Mouse (Mus musculus): ENCODE data around the gene Trim28. TPM values are rescaled to one million over a fixed set of nuclear protein-coding genes. Genes with fewer than 3 reads are reported as not detected.

Gene Trim28
- polyA plus RNA-seq (2012; rRNA removed), result 677 and 777 TPM in 2 replicates

DNA sequence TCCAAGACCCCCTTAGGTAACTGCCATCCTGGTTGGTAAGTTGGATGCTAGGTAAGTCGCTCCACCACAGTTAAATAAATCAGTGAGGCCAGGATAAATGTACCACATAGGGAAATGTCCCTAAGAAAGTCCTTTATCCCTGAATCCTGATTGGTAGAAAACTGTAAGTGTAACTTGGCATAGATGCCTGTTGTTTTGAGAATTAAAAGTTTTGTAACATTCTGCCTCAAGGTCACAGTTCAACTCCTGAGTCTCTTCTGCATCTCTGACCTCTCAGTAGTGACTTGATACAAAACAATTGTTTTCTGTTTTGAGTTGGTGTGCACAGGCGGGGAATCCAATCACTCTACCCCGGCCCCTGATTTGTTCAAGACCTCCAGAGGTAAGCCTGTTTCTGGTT, at the start of gene Trim28:
TSS of gene Trim28 (plus strand) at position 264 of the 400 bp plus-strand sequence.

GRCm38 (mm10) chr7:12965678-12966091, 33.2 kb upstream of the Trim28 start, which contains the start of gene Zfp324:
Gene Zfp324, plus strand, starts transcription at chr7:12965838.

GRCm38 (mm10) chr7:12977682-12978389, 21.1 kb upstream of the Trim28 start, which contains the start of gene Zfp446:
Gene Zfp446, plus strand, starts transcription at chr7:12977848.

GRCm38 (mm10) chr7:12998053-12998452, 861 bp upstream of the Trim28 start, which contains the start of gene Slc27a5:
Gene Slc27a5, minus strand, starts transcription at chr7:12998192.

DNA sequence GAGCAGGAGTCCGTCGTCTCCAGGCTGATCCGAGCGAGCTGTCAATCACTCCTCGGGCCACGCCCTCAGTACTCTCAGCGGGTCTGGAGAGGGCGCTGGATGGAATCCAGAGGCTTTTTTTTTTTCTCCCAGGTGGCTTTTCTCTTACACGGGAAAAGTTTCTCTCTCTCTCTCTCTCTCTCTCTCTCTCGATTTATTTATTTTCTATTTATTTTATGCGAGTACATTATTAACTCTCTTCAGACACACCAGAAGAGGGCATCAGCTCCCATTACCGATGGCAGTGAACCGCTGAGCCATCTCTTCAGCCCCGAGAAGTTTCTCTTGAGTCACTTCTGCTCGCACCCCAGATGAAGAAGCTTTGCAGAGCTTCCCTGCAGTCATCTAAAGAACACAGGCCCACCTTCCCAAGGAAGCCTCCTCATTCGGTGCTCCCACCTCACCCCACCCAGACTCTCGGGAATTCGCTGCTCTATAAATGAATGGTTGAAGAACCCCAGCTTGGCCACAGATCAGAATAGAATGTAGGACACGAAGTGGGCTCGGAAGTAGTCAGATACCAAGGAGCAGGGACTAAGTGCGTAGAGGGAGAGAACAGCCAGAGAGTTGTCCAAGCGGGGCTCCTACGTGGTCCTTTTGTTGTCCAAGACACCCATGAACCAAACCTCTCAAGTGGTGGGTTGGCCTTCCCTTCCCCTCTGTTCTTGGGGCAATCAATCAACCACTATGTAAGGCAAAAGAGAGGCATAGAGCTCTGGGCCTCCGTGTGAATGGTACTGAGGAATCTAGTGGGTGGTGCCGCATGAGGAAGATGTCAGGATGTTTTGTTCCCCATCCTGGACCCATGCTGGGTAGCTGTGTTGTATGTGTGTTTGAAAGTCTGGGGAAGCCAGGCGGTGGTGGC, 11.3 kb downstream of the Trim28 start, which contains the start of gene Zbtb45:
TSS of gene Zbtb45 (minus strand) at position 30 of the 904 bp plus-strand sequence.

DNA sequence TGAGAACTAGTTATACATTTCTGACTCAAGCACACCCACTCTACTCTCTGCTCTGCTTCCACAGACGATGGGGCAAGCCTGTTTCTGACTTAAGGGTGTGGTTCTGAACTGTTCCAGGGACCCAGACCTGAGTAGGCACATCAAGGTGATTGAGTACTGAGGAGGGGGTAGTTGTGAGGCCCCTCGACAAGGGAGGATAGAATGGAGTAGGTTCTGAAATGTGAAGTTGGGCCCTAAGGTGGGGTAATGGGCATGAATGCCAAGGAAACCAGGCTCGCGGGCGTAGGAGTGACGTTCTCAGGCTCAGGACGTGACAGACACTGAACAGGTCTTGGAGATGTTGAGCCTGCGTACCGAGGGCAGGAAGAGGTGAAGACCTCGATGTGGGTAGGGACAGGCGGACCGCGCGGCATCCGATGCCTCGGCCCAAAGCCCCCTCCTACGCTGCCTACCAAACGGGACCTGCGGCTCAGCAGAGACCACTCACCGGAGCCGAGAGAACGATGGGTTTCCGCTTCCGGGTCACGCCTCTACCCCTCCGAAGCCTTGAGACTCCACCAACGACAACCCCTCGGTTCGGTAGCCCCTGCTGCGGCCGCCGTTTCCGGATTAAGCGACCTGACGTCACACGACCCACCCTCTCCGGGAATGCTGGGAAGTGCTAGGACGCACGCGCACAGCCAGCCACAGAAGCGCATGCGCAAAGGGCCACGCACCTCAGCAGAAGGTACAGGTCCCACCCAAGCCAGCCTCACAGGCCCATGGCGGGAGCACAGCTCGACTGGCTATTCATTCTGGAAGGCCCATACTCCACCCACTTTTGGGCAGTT, 35.4 kb downstream of the Trim28 start, which contains the start of gene Chmp2a:
TSS of gene Chmp2a (minus strand) at position 660 of the 830 bp plus-strand sequence.

GRCm38 (mm10) chr7:13037901-13038555, 39.1 kb downstream of the Trim28 start, which contains the start of gene Ube2m:
Gene Ube2m, minus strand, starts transcription at chr7:13038275.

DNA sequence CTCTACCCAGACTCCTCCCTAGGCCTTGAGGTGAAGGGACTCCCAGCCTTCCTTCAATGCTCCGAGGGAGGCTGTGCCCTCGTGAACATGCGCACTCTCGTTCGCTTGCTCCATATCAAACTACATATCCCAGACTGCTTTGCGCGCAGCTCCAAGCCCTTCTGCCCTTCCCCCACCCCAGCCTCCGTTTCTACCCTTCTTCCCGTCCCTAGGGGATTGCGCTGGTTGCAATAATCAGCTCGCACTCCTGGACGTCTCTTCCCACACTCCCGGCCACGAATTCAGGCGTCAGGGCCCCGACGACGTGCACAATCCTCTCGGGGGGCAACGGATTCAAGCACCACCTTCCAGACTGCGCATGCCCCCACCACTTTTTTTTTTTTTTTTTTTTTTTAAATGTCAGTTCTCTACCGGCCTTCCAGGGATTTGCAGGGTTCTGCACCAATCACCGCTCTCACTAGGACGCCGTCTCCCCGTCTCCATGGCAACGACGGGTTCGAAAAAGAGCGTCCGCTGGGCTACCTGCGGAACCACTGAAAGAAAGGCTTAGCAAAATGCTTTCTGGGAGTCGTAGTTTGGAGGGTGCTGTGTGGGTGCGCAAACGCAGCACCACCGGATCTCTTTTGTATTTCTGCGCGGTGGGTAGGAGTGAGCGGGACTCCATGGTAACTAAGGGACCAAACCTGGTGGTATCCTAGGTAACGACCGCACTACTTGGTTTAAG, 55.5 kb downstream of the Trim28 start, which contains the start of gene Mzf1:
TSS of gene Mzf1 (minus strand) at position 478 of the 724 bp plus-strand sequence.

Other genes starting within 250 kb of the Trim28 start
- 12.9 and 14.8 TPM in 2 replicates for gene Zscan18, start 195.5 kb upstream of the Trim28 start, polyA plus RNA-seq (2012; rRNA removed)
- 22.0 and 24.9 TPM in 2 replicates for gene Zfp329, start 180.3 kb upstream of the Trim28 start, polyA plus RNA-seq (2012; rRNA removed)
- gene Zfp110, start 164.4 kb upstream of the Trim28 start, polyA plus RNA-seq (2012; rRNA removed), result 12.5 and 13.9 TPM in 2 replicates
- 4.3 and 6.6 TPM in 2 replicates for gene Zfp128, start 117.9 kb upstream of the Trim28 start, polyA plus RNA-seq (2012; rRNA removed)
- 9.0 and 15.9 TPM in 2 replicates for gene Zscan22, start 101.3 kb upstream of the Trim28 start, polyA plus RNA-seq (2012; rRNA removed)
- 1,933 and 2,968 TPM in 2 replicates for gene Rps5, start 76.8 kb upstream of the Trim28 start, polyA plus RNA-seq (2012; rRNA removed)
- 2.1 and 2.5 TPM in 2 replicates for gene Rnf225, start 71.7 kb upstream of the Trim28 start, polyA plus RNA-seq (2012; rRNA removed)
- gene Zfp324, start 33.3 kb upstream of the Trim28 start, polyA plus RNA-seq (2012; rRNA removed), result 7.0 and 8.2 TPM in 2 replicates
- 11.3 and 12.6 TPM in 2 replicates for gene Zfp446, start 21.3 kb upstream of the Trim28 start, polyA plus RNA-seq (2012; rRNA removed)
- gene Slc27a5, start 922 bp upstream of the Trim28 start, polyA plus RNA-seq (2012; rRNA removed), result 0.17 and 0.23 TPM in 2 replicates
- gene Zbtb45, start 10.9 kb downstream of the Trim28 start, polyA plus RNA-seq (2012; rRNA removed), result 25.8 and 30.1 TPM in 2 replicates
- gene Chmp2a, start 35.7 kb downstream of the Trim28 start, polyA plus RNA-seq (2012; rRNA removed), result 137 and 237 TPM in 2 replicates
- 152 and 259 TPM in 2 replicates for gene Ube2m, start 39.2 kb downstream of the Trim28 start, polyA plus RNA-seq (2012; rRNA removed)
- 4.1 and 5.6 TPM in 2 replicates for gene Mzf1, start 55.6 kb downstream of the Trim28 start, polyA plus RNA-seq (2012; rRNA removed)
- not detected in 2 replicates for gene Vmn1r85, start 96.1 kb downstream of the Trim28 start, polyA plus RNA-seq (2012; rRNA removed)
- not detected in 2 replicates for gene Vmn1r86, start 120.8 kb downstream of the Trim28 start, polyA plus RNA-seq (2012; rRNA removed)
- gene Vmn1r87, start 141.0 kb downstream of the Trim28 start, polyA plus RNA-seq (2012; rRNA removed), result not detected in 2 replicates
- gene Vmn1r88, start 160.5 kb downstream of the Trim28 start, polyA plus RNA-seq (2012; rRNA removed), result 0.01 TPM in 1 of 2 replicates, not detected in the other
- not detected in 2 replicates for gene Vmn1r89, start 213.9 kb downstream of the Trim28 start, polyA plus RNA-seq (2012; rRNA removed)

Measured in central nervous system, embryonic 11.5 days (tissue).